Mouse (Mus musculus): ENCODE measurements at regions not wholly inside any gene's neighbourhood (a gene's known extent, or its start where the extent isn't known, plus 50 kb on each side); places are given as distances from the start of the nearest gene placed in this dataset.

DNA sequence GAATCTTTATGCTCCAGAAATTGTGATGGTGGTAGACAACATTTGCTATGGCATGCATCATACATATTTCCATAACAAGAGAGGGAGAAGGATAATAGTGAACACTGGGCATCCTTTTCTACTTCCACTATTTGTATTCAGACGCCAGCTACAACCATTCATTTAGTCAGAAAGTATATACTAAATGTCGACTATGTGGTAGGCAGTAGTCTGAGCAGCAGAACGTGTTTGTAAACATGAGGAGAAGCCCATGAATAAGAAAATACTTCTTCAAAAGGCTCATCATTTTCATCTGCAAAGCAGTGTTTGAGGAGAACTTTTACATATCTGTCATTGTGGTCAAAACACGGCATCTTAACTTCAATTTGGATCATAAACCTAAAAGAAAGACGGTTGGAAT lies 421.4 kb downstream of the Anxa1 start:
- Histone ChIP-seq H3K4me2 (ENCODE audit: low read depth) (no peak overlapping the region), H3K4me1 (replicated peaks; ENCODE audit: control insufficient read depth in 2 of 2, insufficient read depth in 2 of 2, low read length in 1 of 2) (no peaks in the 10 kb centered on the region), H3K27ac (no peak overlapping the region), H3K9me3 (ENCODE audit: control insufficient read depth, low read length) (no peaks in the 10 kb centered on the region), H3K27me3 (ENCODE audit: control insufficient read depth, insufficient read depth, low read length) (no peaks in the 10 kb centered on the region), H3K36me3 (replicated peaks; ENCODE audit: control insufficient read depth, insufficient read depth, low read depth) (no peaks in the 10 kb centered on the region), H3K4me3 (ENCODE audit: insufficient read depth in 1 of 2, low read depth in 2 of 2, low read length in 2 of 2) (no peak overlapping the region), H3K9ac (replicated peaks) (no peak overlapping the region)
- TF ChIP-seq CTCF (IDR thresholded peaks at IDR 0.05; ENCODE audit: low read depth), result no peak
- no peak for TF ChIP-seq EP300 (IDR thresholded peaks at IDR 0.05; ENCODE audit: low read depth)
- DNase-seq (ENCODE audit: low read depth in 3 of 3, low spot score in 3 of 3) (no peak), ATAC-seq (ENCODE audit: insufficient read depth) (no peak)
- WGBS (ENCODE audit: insufficient replicate concordance), result 62% methylated on average over 5 of the region's 5 CpGs

DNA sequence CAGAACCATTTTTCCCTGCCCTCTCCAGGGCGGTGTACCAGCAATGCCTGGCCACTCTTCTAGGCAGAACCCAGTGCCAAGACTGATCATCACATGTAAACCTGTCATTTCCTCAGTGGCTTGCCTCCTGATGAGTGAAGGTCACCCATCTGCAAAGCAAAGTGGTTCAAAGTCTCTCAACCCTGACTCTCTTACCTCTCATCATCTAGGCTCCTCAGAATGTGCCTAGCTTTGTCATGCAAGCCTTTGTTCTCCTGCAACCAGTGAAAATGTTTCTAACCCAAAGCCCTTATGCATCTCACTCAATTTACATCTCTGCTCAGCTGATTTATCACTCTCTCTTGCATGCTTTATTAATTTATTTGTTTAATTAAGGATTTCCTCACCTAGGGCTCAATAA lies 445.5 kb downstream of the Anxa1 start:
- TF ChIP-seq EP300 (IDR thresholded peaks at IDR 0.05; ENCODE audit: low read depth), result no peak
- no peak for TF ChIP-seq CTCF (IDR thresholded peaks at IDR 0.05; ENCODE audit: low read depth)
- DNase-seq (ENCODE audit: low read depth in 3 of 3, low spot score in 3 of 3) (no peak), ATAC-seq (ENCODE audit: insufficient read depth) (no peak)
- Histone ChIP-seq H3K4me3 (ENCODE audit: insufficient read depth in 1 of 2, low read depth in 2 of 2, low read length in 2 of 2) (no peak overlapping the region), H3K27me3 (ENCODE audit: control insufficient read depth, insufficient read depth, low read length) (no peaks in the 10 kb centered on the region), H3K9me3 (ENCODE audit: control insufficient read depth, low read length) (no peaks in the 10 kb centered on the region), H3K36me3 (replicated peaks; ENCODE audit: control insufficient read depth, insufficient read depth, low read depth) (no peaks in the 10 kb centered on the region), H3K27ac (no peak overlapping the region), H3K9ac (replicated peaks) (no peak overlapping the region), H3K4me2 (ENCODE audit: low read depth) (no peak overlapping the region), H3K4me1 (replicated peaks; ENCODE audit: control insufficient read depth in 2 of 2, insufficient read depth in 2 of 2, low read length in 1 of 2) (no peaks in the 10 kb centered on the region)
- whole genome bisulfite sequencing (ENCODE audit: insufficient replicate concordance), result 15% methylated on average over 1 of the region's 1 CpGs

DNA sequence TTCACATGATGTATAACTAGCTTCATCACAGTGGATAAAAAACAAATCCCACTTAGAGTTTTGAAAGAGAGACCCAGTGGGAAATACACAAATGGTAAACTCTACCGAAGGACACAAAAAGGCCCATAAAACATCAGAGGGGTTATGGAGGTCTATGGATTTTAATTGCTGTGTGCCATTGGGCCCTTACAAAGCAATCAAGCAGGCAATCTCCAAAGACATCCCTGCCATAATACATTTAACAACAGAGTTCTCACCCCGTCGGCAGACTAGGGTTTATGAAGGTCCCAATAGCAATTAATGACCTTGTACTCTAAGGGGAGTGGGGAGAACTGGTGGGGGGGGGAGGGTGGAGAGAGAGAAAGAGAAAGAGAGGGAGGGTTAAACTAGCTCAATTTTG lies 448.0 kb downstream of the Anxa1 start:
- Histone ChIP-seq H3K4me2 (ENCODE audit: low read depth) (no peak overlapping the region), H3K9ac (replicated peaks) (no peak overlapping the region), H3K27me3 (ENCODE audit: control insufficient read depth, insufficient read depth, low read length) (no peaks in the 10 kb centered on the region), H3K36me3 (replicated peaks; ENCODE audit: control insufficient read depth, insufficient read depth, low read depth) (no peaks in the 10 kb centered on the region), H3K4me3 (ENCODE audit: insufficient read depth in 1 of 2, low read depth in 2 of 2, low read length in 2 of 2) (no peak overlapping the region), H3K27ac (no peak overlapping the region), H3K4me1 (replicated peaks; ENCODE audit: control insufficient read depth in 2 of 2, insufficient read depth in 2 of 2, low read length in 1 of 2) (no peaks in the 10 kb centered on the region), H3K9me3 (ENCODE audit: control insufficient read depth, low read length) (no peaks in the 10 kb centered on the region)
- WGBS (ENCODE audit: insufficient replicate concordance), result 62% methylated on average over 3 of the region's 3 CpGs
- TF ChIP-seq EP300 (IDR thresholded peaks at IDR 0.05; ENCODE audit: low read depth) (no peak), CTCF (IDR thresholded peaks at IDR 0.05; ENCODE audit: low read depth) (no peak)
- DNase-seq (ENCODE audit: low read depth in 3 of 3, low spot score in 3 of 3), result no peak
- ATAC-seq (ENCODE audit: insufficient read depth), result no peak

DNA sequence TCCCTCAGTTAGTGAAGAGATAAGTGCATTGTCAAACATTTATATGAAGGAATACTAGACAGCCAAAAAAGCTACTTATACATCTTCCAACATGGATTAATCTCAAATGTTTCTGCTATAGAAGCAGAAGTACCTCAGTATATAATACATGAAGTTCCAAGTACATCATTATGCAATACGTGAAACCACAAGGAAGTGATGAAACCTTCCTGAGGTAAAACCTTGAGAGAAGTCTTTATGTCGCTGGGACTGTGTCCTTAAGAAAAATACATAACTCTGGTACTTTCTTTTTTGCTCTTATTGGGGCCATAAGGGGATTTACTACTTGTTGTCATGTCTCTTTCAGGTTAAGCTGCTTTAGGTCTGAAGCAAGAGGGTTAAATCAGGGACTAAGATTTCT lies 469.6 kb downstream of the Anxa1 start:
- Histone ChIP-seq H3K36me3 (replicated peaks; ENCODE audit: control insufficient read depth, insufficient read depth, low read depth) (no peaks in the 10 kb centered on the region), H3K4me2 (ENCODE audit: low read depth) (no peak overlapping the region), H3K4me3 (ENCODE audit: insufficient read depth in 1 of 2, low read depth in 2 of 2, low read length in 2 of 2) (no peak overlapping the region), H3K4me1 (replicated peaks; ENCODE audit: control insufficient read depth in 2 of 2, insufficient read depth in 2 of 2, low read length in 1 of 2) (no peaks in the 10 kb centered on the region), H3K27ac (no peak overlapping the region), H3K27me3 (ENCODE audit: control insufficient read depth, insufficient read depth, low read length) (no peaks in the 10 kb centered on the region), H3K9ac (replicated peaks) (no peak overlapping the region), H3K9me3 (ENCODE audit: control insufficient read depth, low read length) (no peaks in the 10 kb centered on the region)
- TF ChIP-seq EP300 (IDR thresholded peaks at IDR 0.05; ENCODE audit: low read depth) (no peak), CTCF (IDR thresholded peaks at IDR 0.05; ENCODE audit: low read depth) (no peak)
- 33% methylated on average over 2 of the region's 2 CpGs for WGBS (ENCODE audit: insufficient replicate concordance)
- DNase-seq (ENCODE audit: low read depth in 3 of 3, low spot score in 3 of 3) (no peak), ATAC-seq (ENCODE audit: insufficient read depth) (no peak)

DNA sequence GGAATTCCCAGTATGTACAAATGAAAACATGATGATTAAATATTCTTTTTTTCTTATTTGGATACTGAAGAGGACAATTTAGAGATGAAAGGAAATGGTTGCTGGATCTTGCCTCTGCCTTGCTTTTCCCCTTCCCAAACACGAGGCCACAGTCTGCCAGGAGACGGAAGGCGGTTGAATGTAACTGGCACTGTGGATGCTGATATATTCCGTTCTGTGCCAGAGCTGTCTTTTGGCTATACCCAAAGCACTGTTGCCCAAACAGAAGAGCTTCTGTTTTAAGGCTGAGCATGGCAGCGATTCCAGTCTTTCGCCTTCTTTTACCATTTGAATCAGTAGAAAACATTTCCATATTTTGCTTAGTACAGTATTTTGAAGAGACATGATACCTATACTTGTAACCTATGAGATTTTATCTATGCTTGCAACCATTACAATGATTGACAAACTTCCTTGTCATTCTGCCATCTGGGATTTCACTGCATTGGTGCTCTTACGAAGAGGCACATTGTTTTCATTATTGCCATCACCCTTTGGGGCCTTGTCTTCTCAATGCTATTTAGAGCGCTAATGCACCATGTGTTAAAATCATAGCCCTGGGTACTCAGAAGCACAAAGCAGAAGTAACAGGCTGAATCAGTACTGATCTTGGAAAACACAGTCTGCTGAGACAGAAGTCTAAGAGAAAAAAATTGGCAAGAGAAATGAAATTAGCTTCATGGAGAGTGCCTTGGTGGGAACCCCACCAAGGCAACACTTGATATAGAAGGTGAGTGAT lies 504.6 kb downstream of the Anxa1 start:
- Histone ChIP-seq H3K27me3 (ENCODE audit: control insufficient read depth, insufficient read depth, low read length) (no peaks in the 10 kb centered on the region), H3K36me3 (replicated peaks; ENCODE audit: control insufficient read depth, insufficient read depth, low read depth) (no peaks in the 10 kb centered on the region), H3K27ac (no peak overlapping the region), H3K9ac (replicated peaks) (no peak overlapping the region), H3K4me2 (ENCODE audit: low read depth) (no peak overlapping the region), H3K4me1 (replicated peaks; ENCODE audit: control insufficient read depth in 2 of 2, insufficient read depth in 2 of 2, low read length in 1 of 2) (no peaks in the 10 kb centered on the region), H3K4me3 (ENCODE audit: insufficient read depth in 1 of 2, low read depth in 2 of 2, low read length in 2 of 2) (no peak overlapping the region), H3K9me3 (ENCODE audit: control insufficient read depth, low read length) (no peaks in the 10 kb centered on the region)
- WGBS (ENCODE audit: insufficient replicate concordance), result 66% methylated on average over 8 of the region's 8 CpGs
- TF ChIP-seq CTCF (IDR thresholded peaks at IDR 0.05; ENCODE audit: low read depth), result no peak
- ATAC-seq (ENCODE audit: insufficient read depth), result no peak
- DNase-seq (ENCODE audit: low read depth in 3 of 3, low spot score in 3 of 3), result no peak

All from liver, embryonic 14.5 days (tissue).